Mouse (Mus musculus) urinary bladder, postnatal 4 days (tissue): Measurements from ENCODE around the gene 6030468B19Rik.

Experiments used
- DNase-seq, 2 experiments: peaks; one replicate each; pipeline ENCODE4 v3.0.0; 2021 to 2022; ENCODE audit warnings: low spot score in 2 of 2

The 6030468B19Rik gene

GRCm38 (mm10) chr11:117797511-117798159, at the start of gene 6030468B19Rik:
Gene 6030468B19Rik, plus strand, starts transcription at chr11:117797660.
- DNase-seq = no peak

GRCm38 (mm10) chr11:117748628-117749027, 48.8 kb upstream of the 6030468B19Rik start:
- DNase-seq = no peak

GRCm38 (mm10) chr11:117749414-117749813, 48.0 kb upstream of the 6030468B19Rik start:
- no peak for DNase-seq

- no peak for DNase-seq
Measured at GRCm38 (mm10) chr11:117751544-117751943, 45.9 kb upstream of the 6030468B19Rik start.

- no peak for DNase-seq
Measured at GRCm38 (mm10) chr11:117755891-117756290, 41.6 kb upstream of the 6030468B19Rik start.

GRCm38 (mm10) chr11:117759267-117759666, 38.2 kb upstream of the 6030468B19Rik start:
- DNase-seq = no peak

GRCm38 (mm10) chr11:117760374-117761119, 36.9 kb upstream of the 6030468B19Rik start:
- no peak for DNase-seq

GRCm38 (mm10) chr11:117761801-117762200, 35.7 kb upstream of the 6030468B19Rik start:
- no peak for DNase-seq

GRCm38 (mm10) chr11:117762246-117762645, 35.2 kb upstream of the 6030468B19Rik start:
- DNase-seq = no peak

- no peak for DNase-seq
Measured at GRCm38 (mm10) chr11:117764319-117764718, 33.1 kb upstream of the 6030468B19Rik start.

GRCm38 (mm10) chr11:117765361-117765760, 32.1 kb upstream of the 6030468B19Rik start:
- DNase-seq = no peak

GRCm38 (mm10) chr11:117766275-117766674, 31.2 kb upstream of the 6030468B19Rik start:
- DNase-seq = no peak

GRCm38 (mm10) chr11:117768725-117769682, 28.5 kb upstream of the 6030468B19Rik start:
- no peak for DNase-seq

GRCm38 (mm10) chr11:117769683-117770047, 27.8 kb upstream of the 6030468B19Rik start:
- DNase-seq = no peak

- no peak for DNase-seq
Measured at GRCm38 (mm10) chr11:117770407-117770806, 27.1 kb upstream of the 6030468B19Rik start.

- DNase-seq = no peak
Measured at GRCm38 (mm10) chr11:117772352-117772751, 25.1 kb upstream of the 6030468B19Rik start.

- no peak for DNase-seq
Measured at GRCm38 (mm10) chr11:117774925-117775324, 22.5 kb upstream of the 6030468B19Rik start.

GRCm38 (mm10) chr11:117775540-117775939, 21.9 kb upstream of the 6030468B19Rik start:
- no peak for DNase-seq

- DNase-seq = no peak
Measured at GRCm38 (mm10) chr11:117776085-117776792, 21.2 kb upstream of the 6030468B19Rik start.

- DNase-seq = no peak
Measured at GRCm38 (mm10) chr11:117777111-117777510, 20.3 kb upstream of the 6030468B19Rik start.

- DNase-seq = no peak
Measured at GRCm38 (mm10) chr11:117778031-117778430, 19.4 kb upstream of the 6030468B19Rik start.
